Mouse (Mus musculus) MEL (cell line): ENCODE results near the gene Gm10300.

Experiments used
- CHD1 ChIP-seq: IDR thresholded peaks from 2 replicates; pipeline ENCODE4 v1.6.1; 2012; ENCODE audit warnings: low read depth, mild to moderate bottlenecking, inconsistent platforms, low read length, improper control_type of control experiment
- JUND ChIP-seq: IDR thresholded peaks from 2 replicates; pipeline ENCODE4 v1.6.1; 2011; ENCODE audit warnings: low read depth, mild to moderate bottlenecking, improper control_type of control experiment, low read length
- MAFK ChIP-seq: IDR thresholded peaks from 2 replicates; pipeline ENCODE4 v1.6.1; 2011; ENCODE audit warnings: low read depth, mild to moderate bottlenecking, low read length, improper control_type of control experiment, borderline replicate concordance
- MYB ChIP-seq: IDR thresholded peaks from 2 replicates; pipeline ENCODE4 v1.6.1; 2011; ENCODE audit warnings: mild to moderate bottlenecking, low read depth, low read length, improper control_type of control experiment
- POLR2AphosphoS2 ChIP-seq: IDR thresholded peaks from 2 replicates; pipeline ENCODE4 v1.6.1; 2011; ENCODE audit warnings: low read length, improper control_type of control experiment

GRCm38 (mm10) chr4:132095043-132095442, 20.5 kb downstream of the Gm10300 start:
- TF ChIP-seq CHD1 (no peak), POLR2AphosphoS2 (no peak), MYB (no peak), MAFK (no peak), JUND (no peak)
